Mouse (Mus musculus) E14TG2a.4 (cell line): ENCODE measurements around the gene Ppfia4.

Experiments used
- CTCF ChIP-seq: conservative IDR thresholded peaks from 2 replicates; pipeline ENCODE4 v1.5.1; 2014; ENCODE audit warnings: low read length
- NANOG ChIP-seq: IDR thresholded peaks from 2 replicates; pipeline ENCODE4 v1.6.1; 2014; ENCODE audit warnings: borderline replicate concordance, low read length, mixed read lengths

GRCm38 (mm10) chr1:134307409-134307808 lies 25.3 kb downstream of the Ppfia4 start:
- no peak for TF ChIP-seq CTCF
- no peak for TF ChIP-seq NANOG
